Mouse (Mus musculus) testis, adult 2 months (tissue): ENCODE measurements around the gene Dgki.

ENCODE experiments used
- CTCF ChIP-seq: fragments of 200-500 bp; IDR thresholded peaks from 2 replicates; pipeline ENCODE4 v1.5.1; 2012; ENCODE audit warnings: low read depth, mild to moderate bottlenecking, inconsistent platforms, low read length, moderate library complexity; ENCODE audit not compliant: control insufficient read depth, insufficient read depth, insufficient replicate concordance
- POLR2A ChIP-seq: fragments of 200-500 bp; IDR thresholded peaks from 2 replicates; pipeline ENCODE4 v1.6.1; 2012; ENCODE audit warnings: low read depth, mild to moderate bottlenecking, inconsistent platforms, low read length, moderate library complexity; ENCODE audit not compliant: control insufficient read depth

DNA sequence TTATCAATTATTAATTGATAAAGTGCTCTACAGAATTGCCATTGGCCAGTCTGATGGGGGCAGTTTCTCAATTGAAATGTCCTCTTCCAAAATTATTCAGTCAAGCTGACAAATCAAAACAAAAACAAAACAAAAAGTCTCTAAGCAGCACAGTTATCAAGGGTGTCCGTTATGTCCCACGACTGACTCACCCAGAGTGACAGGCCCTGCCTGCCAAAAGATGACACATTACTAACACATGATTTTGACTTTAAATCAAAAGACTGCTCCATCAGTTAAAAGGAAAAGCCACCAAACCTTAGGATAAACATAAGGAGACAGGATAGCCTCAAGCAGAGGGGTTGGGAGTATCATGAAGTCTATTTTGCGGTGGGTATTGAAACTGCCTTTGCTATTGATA, 483.3 kb downstream of the Dgki start:
- TF ChIP-seq POLR2A (no peak), CTCF (no peak)
